Mouse (Mus musculus) lung, postnatal 14 days (tissue): ENCODE data around the gene BC029722.

ENCODE experiments used
- DNase-seq: peaks from one replicate; pipeline ENCODE4 v3.0.0; 2021

BC029722 gene

DNA sequence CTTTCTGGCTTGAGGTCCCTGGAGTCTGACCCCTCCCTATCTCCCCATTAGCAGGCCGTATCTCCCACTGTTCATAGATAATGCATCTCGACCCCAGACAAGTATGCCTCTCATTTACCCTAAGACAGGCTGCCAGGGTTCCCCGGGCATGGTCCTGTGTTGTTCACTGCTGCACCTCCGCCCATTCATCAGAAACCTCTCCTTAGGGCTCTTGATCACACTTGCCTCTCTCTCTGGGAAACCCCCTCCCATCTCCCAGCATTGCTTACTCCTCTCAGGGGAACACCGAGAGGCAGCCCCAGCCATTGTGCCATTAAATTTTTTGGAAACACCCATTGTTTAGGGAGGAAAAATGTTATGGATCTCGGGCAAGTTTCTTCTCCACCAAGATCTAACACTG is 41.2 kb downstream of the BC029722 start:
- DNase-seq: no peak

- DNase-seq: no peak
Measured at GRCm38 (mm10) chr2:155777688-155777985, 41.6 kb downstream of the BC029722 start.

- DNase-seq: no peak
Measured at GRCm38 (mm10) chr2:155776824-155777687, 42.2 kb downstream of the BC029722 start.

DNA sequence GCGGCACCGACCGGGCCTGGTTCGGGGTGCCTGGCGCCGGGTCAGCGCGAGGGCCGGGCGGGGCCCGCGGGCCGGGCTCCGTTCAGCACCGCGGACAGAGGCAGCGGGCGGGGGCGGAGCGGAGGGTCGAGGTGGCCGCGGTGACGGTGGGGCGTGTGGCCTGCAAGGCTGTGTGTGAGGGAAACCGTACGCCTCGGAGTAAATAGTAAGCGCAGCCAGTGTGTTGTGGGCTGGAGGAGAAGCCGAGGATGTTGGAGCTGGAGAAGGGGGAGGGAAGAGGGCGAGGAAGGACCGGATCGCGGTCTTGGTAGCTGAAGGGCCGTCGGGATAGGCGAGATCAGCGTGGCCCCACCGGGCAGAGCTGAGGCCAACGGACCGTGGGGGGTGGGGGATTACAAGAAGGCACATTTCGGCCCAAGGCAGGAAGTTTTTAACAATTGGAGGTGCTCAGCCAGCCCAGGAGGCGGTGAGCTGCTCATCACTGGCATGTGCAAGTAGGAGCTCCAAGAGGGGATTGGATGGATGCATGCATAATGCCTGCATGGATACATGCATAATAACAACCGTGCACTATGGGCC is 43.5 kb downstream of the BC029722 start:
- DNase-seq: peak; percentile 68

- no peak for DNase-seq
Measured at GRCm38 (mm10) chr2:155774927-155775684, 44.1 kb downstream of the BC029722 start, which contains the start of gene Mmp24. Gene Mmp24, plus strand, starts transcription at chr2:155775342.

- DNase-seq: no peak
Measured at GRCm38 (mm10) chr2:155774261-155774926, 44.8 kb downstream of the BC029722 start.

GRCm38 (mm10) chr2:155773664-155774063 is 45.6 kb downstream of the BC029722 start:
- DNase-seq: no peak
